Mouse (Mus musculus): ENCODE measurements around the gene Rpl6. TPM values are rescaled to one million over a fixed set of nuclear protein-coding genes. Genes with fewer than 3 reads are reported as not detected.
A peak's percentile ranks its signal among the peaks of the same experiment; 100 is the strongest.
"Not testable (repeated sequence)": the region's sequence is repeated elsewhere in the genome, so short reads cannot be mapped to it uniquely, and the experiment has no call there.

Rpl6 gene
- polyA plus RNA-seq, 1 experiment from 2014 or later, result 315 TPM

DNA sequence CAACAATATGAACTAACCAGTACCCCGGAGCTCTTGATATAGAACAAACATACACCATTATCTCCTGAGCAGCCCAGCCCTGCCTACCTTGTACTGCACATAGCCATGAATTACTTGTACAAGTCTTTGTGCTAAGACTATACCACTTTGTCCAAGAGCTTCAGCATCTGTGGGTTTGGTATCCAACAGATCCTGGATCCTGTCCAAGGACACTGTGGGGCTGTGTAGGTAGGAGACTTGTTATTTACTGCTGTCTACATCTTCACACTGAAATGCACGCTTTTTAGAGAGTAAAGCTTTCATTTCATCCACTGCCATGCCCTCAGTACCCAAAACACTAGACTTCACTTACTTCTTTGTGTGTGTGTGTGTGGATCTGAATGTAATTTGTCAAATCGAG lies 20.6 kb downstream of the Rpl6 start:
- H3K27ac ChIP-seq (ENCODE audit: low read depth), result no peak overlapping the region
- H3K27me3 ChIP-seq (ENCODE audit: insufficient read depth, low read length), result no peaks in the 10 kb centered on the region
- H3K36me3 ChIP-seq (replicated peaks; ENCODE audit: insufficient read depth, low read length), result no peaks in the 10 kb centered on the region; the same call in 1 of the 2 replicates
- 78% methylated on average over 3 of the region's 3 CpGs for WGBS (ENCODE audit: insufficient replicate concordance)
- TF ChIP-seq CTCF (IDR thresholded peaks at IDR 0.05; ENCODE audit: low read depth) (no peak), EP300 (IDR thresholded peaks at IDR 0.05; ENCODE audit: low read depth) (no peak)
- no peaks in the 10 kb centered on the region for H3K9me3 ChIP-seq (ENCODE audit: low read length)
- 0 out of 2 replicates have a peak overlapping the region, but pooled peaks have one; percentile 32 for H3K4me2 ChIP-seq (ENCODE audit: low read depth, low read length)
- DNase-seq, result no peak
- peaks cover 35% of the 10 kb centered on the region for H3K4me1 ChIP-seq (ENCODE audit: insufficient read depth)
- no peak overlapping the region for H3K9ac ChIP-seq (replicated peaks)
- ATAC-seq, result no peak
- no peak overlapping the region for H3K4me3 ChIP-seq (ENCODE audit: low read depth, low read length)

DNA sequence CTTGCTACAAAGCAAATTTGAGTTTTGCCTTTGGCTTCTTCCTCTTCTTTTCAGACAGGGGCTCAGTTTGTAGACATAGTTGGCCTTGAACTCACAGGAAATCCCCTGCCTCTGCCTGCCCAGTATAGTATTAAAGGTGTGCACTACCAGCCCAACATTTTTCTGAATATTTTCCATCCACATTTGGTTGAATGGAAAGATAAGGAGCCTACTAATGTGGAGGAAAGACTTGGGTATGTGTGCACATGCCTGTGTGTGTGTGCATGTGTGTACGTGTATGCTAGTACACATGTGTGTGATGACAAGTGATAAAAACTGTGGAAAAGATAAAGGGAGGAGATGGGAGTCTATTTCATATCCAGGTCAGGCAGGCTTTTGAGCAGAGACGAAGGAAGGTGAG lies 21.6 kb downstream of the Rpl6 start:
- H3K4me2 ChIP-seq (ENCODE audit: low read depth, low read length), result peak overlapping the region; percentile 30; the same call in 1 of the 2 replicates
- 0 out of 2 replicates have a peak overlapping the region, but pooled peaks have one; percentile 16 for H3K27ac ChIP-seq (ENCODE audit: low read depth)
- H3K9ac ChIP-seq (replicated peaks), result no peak overlapping the region
- DNase-seq (no peak), ATAC-seq (no peak)
- H3K9me3 ChIP-seq (ENCODE audit: low read length), result no peaks in the 10 kb centered on the region
- 59% methylated on average over 2 of the region's 2 CpGs for WGBS (ENCODE audit: insufficient replicate concordance)
- H3K36me3 ChIP-seq (replicated peaks; ENCODE audit: insufficient read depth, low read length), result no peaks in the 10 kb centered on the region; the same call in 1 of the 2 replicates
- no peaks in the 10 kb centered on the region for H3K27me3 ChIP-seq (ENCODE audit: insufficient read depth, low read length)
- TF ChIP-seq EP300 (IDR thresholded peaks at IDR 0.05; ENCODE audit: low read depth) (no peak), CTCF (IDR thresholded peaks at IDR 0.05; ENCODE audit: low read depth) (no peak)
- H3K4me1 ChIP-seq (ENCODE audit: insufficient read depth), result peaks cover 44% of the 10 kb centered on the region
- no peak overlapping the region for H3K4me3 ChIP-seq (ENCODE audit: low read depth, low read length)

DNA sequence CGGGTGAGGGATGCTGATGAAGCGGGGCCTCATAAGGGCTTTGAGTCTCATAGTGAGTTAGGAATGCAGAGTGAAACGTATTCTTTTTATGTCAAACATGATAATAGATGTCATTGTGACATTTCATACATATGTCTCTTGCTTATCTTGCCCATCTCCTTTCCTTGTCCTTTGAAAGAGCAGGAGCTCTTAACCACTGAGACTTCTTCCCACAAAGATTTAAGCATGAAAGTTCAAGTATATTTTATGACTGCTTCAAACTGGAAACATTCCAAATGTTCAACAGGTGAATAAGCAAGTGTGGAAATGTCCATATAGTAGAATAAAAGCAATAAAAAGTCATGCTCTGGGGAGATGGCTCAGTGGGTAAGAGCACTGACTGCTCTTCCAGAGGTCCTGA lies 22.1 kb downstream of the Rpl6 start:
- Histone ChIP-seq H3K4me3 (ENCODE audit: low read depth, low read length) (no peak overlapping the region), H3K27ac (ENCODE audit: low read depth) (0 out of 2 replicates have a peak overlapping the region, but pooled peaks have one; percentile 16), H3K36me3 (replicated peaks; ENCODE audit: insufficient read depth, low read length) (no peaks in the 10 kb centered on the region; the same call in 1 of the 2 replicates), H3K27me3 (ENCODE audit: insufficient read depth, low read length) (no peaks in the 10 kb centered on the region), H3K9me3 (ENCODE audit: low read length) (no peaks in the 10 kb centered on the region), H3K9ac (replicated peaks) (no peak overlapping the region), H3K4me2 (ENCODE audit: low read depth, low read length) (peak overlapping the region; percentile 30; the same call in 1 of the 2 replicates), H3K4me1 (ENCODE audit: insufficient read depth) (peaks cover 43% of the 10 kb centered on the region)
- DNase-seq, result no peak
- ATAC-seq, result no peak
- no peak for TF ChIP-seq CTCF (IDR thresholded peaks at IDR 0.05; ENCODE audit: low read depth)
- TF ChIP-seq EP300 (IDR thresholded peaks at IDR 0.05; ENCODE audit: low read depth), result no peak
- WGBS (ENCODE audit: insufficient replicate concordance), result 69% methylated on average over 3 of the region's 3 CpGs

GRCm38 (mm10) chr5:121226845-121227244 lies 22.6 kb downstream of the Rpl6 start:
- TF ChIP-seq EP300 (IDR thresholded peaks at IDR 0.05; ENCODE audit: low read depth), result no peak
- peak; percentile 30; the same call in 1 of the 2 replicates for TF ChIP-seq CTCF (IDR thresholded peaks at IDR 0.05; ENCODE audit: low read depth)
- no peak overlapping the region for H3K9ac ChIP-seq (replicated peaks)

GRCm38 (mm10) chr5:121227330-121227729 lies 23.0 kb downstream of the Rpl6 start:
- not testable (repeated sequence) for H3K4me3 ChIP-seq (ENCODE audit: low read depth, low read length); H3K9me3 ChIP-seq (ENCODE audit: low read length); H3K27ac ChIP-seq (ENCODE audit: low read depth); H3K27me3 ChIP-seq (ENCODE audit: insufficient read depth, low read length); DNase-seq; H3K36me3 ChIP-seq (replicated peaks; ENCODE audit: insufficient read depth, low read length); H3K4me2 ChIP-seq (ENCODE audit: low read depth, low read length); ATAC-seq; H3K9ac ChIP-seq (replicated peaks)
- 86% methylated on average over 1 of the region's 1 CpGs for WGBS (ENCODE audit: insufficient replicate concordance)
- peaks cover 41% of the 10 kb centered on the region for H3K4me1 ChIP-seq (ENCODE audit: insufficient read depth)

More at GRCm38 (mm10) chr5:121226845-121227244, 22.6 kb downstream of the Rpl6 start:
- WGBS (ENCODE audit: insufficient replicate concordance), result 83% methylated on average over 4 of the region's 4 CpGs
- H3K4me2 ChIP-seq (ENCODE audit: low read depth, low read length), result no peak overlapping the region
- H3K4me3 ChIP-seq (ENCODE audit: low read depth, low read length), result no peak overlapping the region
- H3K27ac ChIP-seq (ENCODE audit: low read depth), result no peak overlapping the region
- H3K9me3 ChIP-seq (ENCODE audit: low read length), result no peaks in the 10 kb centered on the region
- no peaks in the 10 kb centered on the region for H3K27me3 ChIP-seq (ENCODE audit: insufficient read depth, low read length)
- ATAC-seq, result no peak
- H3K4me1 ChIP-seq (ENCODE audit: insufficient read depth), result peaks cover 41% of the 10 kb centered on the region
- no peaks in the 10 kb centered on the region; the same call in 1 of the 2 replicates for H3K36me3 ChIP-seq (replicated peaks; ENCODE audit: insufficient read depth, low read length)
- no peak for DNase-seq

GRCm38 (mm10) chr5:121229182-121229581 lies 24.9 kb downstream of the Rpl6 start:
- DNase-seq (no peak), ATAC-seq (no peak)
- H3K4me1 ChIP-seq (ENCODE audit: insufficient read depth), result peaks cover 38% of the 10 kb centered on the region
- no peak overlapping the region for H3K4me2 ChIP-seq (ENCODE audit: low read depth, low read length)
- no peak overlapping the region for H3K27ac ChIP-seq (ENCODE audit: low read depth)
- H3K27me3 ChIP-seq (ENCODE audit: insufficient read depth, low read length), result no peaks in the 10 kb centered on the region
- peaks cover 2% of the 10 kb centered on the region for H3K36me3 ChIP-seq (replicated peaks; ENCODE audit: insufficient read depth, low read length)
- no peak overlapping the region for H3K9ac ChIP-seq (replicated peaks)
- TF ChIP-seq EP300 (IDR thresholded peaks at IDR 0.05; ENCODE audit: low read depth) (no peak), CTCF (IDR thresholded peaks at IDR 0.05; ENCODE audit: low read depth) (no peak)
- no peaks in the 10 kb centered on the region for H3K9me3 ChIP-seq (ENCODE audit: low read length)
- 91% methylated on average over 2 of the region's 2 CpGs for WGBS (ENCODE audit: insufficient replicate concordance)
- H3K4me3 ChIP-seq (ENCODE audit: low read depth, low read length), result no peak overlapping the region
